Mouse (Mus musculus) gonadal fat pad, adult 2 months (tissue): ENCODE results near the gene C1rl. TPM values are rescaled to one million over a fixed set of nuclear protein-coding genes. Genes with fewer than 3 reads are reported as not detected.
"Not testable (repeated sequence)": the region's sequence is repeated elsewhere in the genome, so short reads cannot be mapped to it uniquely, and the experiment has no call there.

ENCODE experiments used
- DNase-seq: peaks from one replicate; pipeline ENCODE4 v3.0.0-alpha.2; 2012; ENCODE audit warnings: low read depth
- polyA plus RNA-seq: library from polyadenylated mRNA; depleted of rRNA; stranded (reverse); fragments of >200 nt; gene quantifications from 2 replicates; pipeline ENCODE4 v1.2.3, GENCODE M21; 2012

Gene C1rl
- polyA plus RNA-seq, 1 experiment: 4.0 TPM

- no peak for DNase-seq
These were observed 20.1 kb upstream of the C1rl start for GRCm38 (mm10) chr6:124472801-124473200.

GRCm38 (mm10) chr6:124474621-124475020, 18.3 kb upstream of the C1rl start:
- no peak for DNase-seq

- not testable (repeated sequence) for DNase-seq
These were observed 17.4 kb upstream of the C1rl start for GRCm38 (mm10) chr6:124475335-124476075.

GRCm38 (mm10) chr6:124476216-124476615, 16.7 kb upstream of the C1rl start:
- no peak for DNase-seq

GRCm38 (mm10) chr6:124476796-124477195, 16.1 kb upstream of the C1rl start:
- no peak for DNase-seq

- no peak for DNase-seq
These were observed 15.7 kb upstream of the C1rl start for GRCm38 (mm10) chr6:124477221-124477655.

GRCm38 (mm10) chr6:124477922-124478651, 14.8 kb upstream of the C1rl start:
- no peak for DNase-seq

GRCm38 (mm10) chr6:124478874-124479572, 13.9 kb upstream of the C1rl start:
- no peak for DNase-seq

- DNase-seq: no peak
These were observed 13.4 kb upstream of the C1rl start for GRCm38 (mm10) chr6:124479573-124479930.

GRCm38 (mm10) chr6:124480295-124480694, 12.6 kb upstream of the C1rl start:
- DNase-seq: no peak

- DNase-seq: no peak
These were observed 11.3 kb upstream of the C1rl start for GRCm38 (mm10) chr6:124481571-124481970.

- DNase-seq: not testable (repeated sequence)
These were observed 9.1 kb upstream of the C1rl start for GRCm38 (mm10) chr6:124483831-124484230.

GRCm38 (mm10) chr6:124484851-124485250, 8.1 kb upstream of the C1rl start:
- no peak for DNase-seq

GRCm38 (mm10) chr6:124485414-124486144, 7.3 kb upstream of the C1rl start:
- DNase-seq: no peak

- DNase-seq: no peak
These were observed 5.4 kb upstream of the C1rl start for GRCm38 (mm10) chr6:124487509-124487908.

- DNase-seq: no peak
These were observed 4.0 kb upstream of the C1rl start for GRCm38 (mm10) chr6:124488952-124489351.

GRCm38 (mm10) chr6:124491427-124491826, 1.5 kb upstream of the C1rl start:
- DNase-seq: no peak

- no peak for DNase-seq
These were observed 973 bp downstream of the C1rl start for GRCm38 (mm10) chr6:124493886-124494285.

GRCm38 (mm10) chr6:124496054-124496453, 3.1 kb downstream of the C1rl start:
- DNase-seq: no peak

- no peak for DNase-seq
These were observed 7.1 kb downstream of the C1rl start for GRCm38 (mm10) chr6:124499914-124500566.

- no peak for DNase-seq
These were observed 8.6 kb downstream of the C1rl start for GRCm38 (mm10) chr6:124501473-124501872.
